Mouse (Mus musculus) brain, adult 2 months (tissue): ENCODE results near the gene Slc17a2.

Experiments
- DNase-seq: peaks from one replicate; pipeline ENCODE4 v3.0.0; 2011; ENCODE audit warnings: low read depth, low spot score

The Slc17a2 gene

DNA sequence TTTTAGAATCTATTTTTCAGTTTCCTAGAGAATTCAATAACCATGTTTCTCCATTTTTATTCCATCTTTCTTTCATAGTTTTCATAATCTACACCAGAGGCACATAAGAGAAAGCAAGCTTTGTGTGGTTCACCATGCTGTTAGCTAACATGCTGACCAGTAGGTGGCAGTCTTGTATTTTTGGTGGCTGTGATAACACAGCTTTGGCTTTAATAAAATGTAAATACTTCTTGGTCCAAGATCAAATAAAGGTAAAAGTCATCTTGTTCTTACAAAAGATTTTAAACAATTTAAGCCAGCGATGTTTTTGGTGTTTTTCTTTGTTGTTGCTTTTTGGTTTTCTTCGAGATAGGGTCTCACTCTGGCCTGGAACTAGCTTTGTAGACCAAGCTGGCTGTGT lies 14.3 kb upstream of the Slc17a2 start:
- DNase-seq = peak; percentile 75

DNA sequence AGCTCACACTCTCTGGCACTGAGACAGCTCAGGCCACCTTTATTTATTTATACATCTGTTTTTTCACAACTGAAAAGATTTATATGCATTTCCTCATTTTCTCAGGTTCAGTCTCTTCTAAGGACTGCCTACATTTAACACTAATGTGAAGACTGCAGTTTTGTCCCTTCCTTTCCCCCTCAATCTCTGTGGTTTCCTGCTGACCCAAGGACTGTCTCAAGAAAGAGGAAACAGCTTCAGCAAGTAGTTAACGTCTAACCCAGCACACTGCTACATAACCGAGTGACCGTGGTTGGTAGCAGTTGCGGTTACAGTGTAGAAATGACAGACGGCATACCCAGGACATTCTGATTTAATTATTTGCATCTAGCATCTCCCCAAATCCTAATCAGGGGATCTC lies 7.4 kb upstream of the Slc17a2 start:
- no peak for DNase-seq

- DNase-seq = no peak
Observed at GRCm38 (mm10) chr13:23804532-23804931, 2.3 kb upstream of the Slc17a2 start.

DNA sequence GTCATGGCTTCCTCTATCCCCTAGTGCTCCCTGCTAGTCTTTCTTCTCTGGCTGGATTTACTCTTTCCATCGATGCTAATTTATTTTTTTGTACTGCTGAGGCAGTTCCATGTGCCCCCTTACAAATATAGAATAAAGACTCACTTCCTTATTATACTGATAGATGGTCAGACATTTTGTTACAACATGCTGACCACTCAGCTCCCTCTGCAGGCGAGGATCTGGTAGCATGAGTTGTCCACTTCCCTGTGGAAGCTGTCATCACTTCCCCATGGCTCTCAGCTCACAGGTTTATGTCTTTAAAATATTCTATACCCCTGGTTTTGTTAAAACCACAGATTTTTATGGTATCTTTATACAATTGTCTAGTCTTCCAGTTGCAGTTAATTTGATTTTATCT lies 9.4 kb downstream of the Slc17a2 start:
- no peak for DNase-seq

DNA sequence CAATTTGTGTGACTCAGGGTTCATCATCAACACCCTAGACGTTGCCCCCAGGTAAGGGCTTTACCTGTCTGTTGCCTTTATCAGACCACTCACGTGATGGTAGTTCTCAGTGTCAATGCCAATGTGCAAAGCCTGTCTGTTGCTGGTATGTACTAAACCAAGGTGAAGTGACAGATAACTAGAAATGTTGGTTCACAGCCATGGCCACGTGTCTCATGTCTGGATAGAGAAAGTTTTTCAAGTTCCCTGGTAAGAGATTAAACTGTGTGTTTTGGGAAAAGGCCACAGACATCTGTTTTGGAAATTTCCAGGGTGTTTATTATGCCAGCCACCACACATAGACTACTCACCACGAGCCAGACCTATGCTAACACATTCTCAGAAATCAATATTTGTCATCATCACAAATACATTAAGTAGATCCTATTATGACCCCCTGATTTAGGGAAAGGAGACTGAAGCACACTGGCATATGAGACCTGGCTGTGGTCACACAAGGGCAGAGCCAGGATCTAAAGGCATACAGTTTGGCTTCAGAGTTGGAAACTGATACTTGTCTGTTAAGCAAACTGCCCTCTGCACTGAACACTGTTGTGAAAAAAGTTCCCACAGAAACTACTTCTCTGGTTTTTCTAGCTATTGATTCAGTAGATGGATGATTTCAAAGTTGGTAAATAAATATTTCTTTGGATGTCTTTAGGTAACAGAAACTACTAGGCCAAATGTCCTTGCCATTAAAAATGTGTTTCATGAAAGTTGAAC lies 13.6 kb downstream of the Slc17a2 start:
- DNase-seq = no peak

- DNase-seq = no peak
Observed at GRCm38 (mm10) chr13:23822213-23822612, 15.4 kb downstream of the Slc17a2 start.

DNA sequence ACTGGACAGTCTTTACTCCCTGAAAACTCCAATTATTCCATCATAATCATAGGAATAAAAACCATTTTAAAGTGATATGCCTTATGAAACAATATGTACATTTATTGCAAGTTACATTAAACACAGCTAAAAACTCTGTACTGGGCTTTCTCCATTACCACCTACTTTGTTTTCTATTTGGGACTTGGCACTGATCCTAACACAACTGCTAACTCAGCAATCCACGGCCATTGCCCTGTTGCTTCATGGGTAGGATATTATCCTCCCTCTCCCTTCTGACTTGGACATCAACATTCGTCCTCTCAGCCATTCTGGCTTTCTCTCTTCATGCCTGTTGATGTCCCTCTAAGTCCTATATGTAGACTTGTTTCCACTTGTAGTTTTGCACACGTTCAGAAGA lies 19.8 kb downstream of the Slc17a2 start:
- DNase-seq = no peak

DNA sequence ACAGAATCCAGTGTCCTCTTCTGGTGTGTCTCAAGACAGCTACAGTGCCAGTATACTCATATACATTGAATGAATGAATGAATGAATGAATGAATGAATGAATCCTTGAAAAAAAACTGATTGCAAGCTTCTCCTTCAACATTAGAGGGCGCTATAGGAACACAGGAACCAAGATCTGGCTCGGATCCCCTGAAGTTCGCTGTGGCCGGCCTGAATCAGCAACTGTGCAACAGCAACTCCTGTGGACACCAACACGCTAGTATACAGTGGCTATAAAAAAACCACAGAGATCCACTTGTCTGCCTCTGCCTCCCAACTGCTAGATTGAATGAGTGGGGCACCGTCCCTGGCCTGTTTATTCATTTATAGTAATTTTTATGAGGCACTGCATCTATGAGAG lies 26.3 kb downstream of the Slc17a2 start:
- peak; percentile 69 for DNase-seq

DNA sequence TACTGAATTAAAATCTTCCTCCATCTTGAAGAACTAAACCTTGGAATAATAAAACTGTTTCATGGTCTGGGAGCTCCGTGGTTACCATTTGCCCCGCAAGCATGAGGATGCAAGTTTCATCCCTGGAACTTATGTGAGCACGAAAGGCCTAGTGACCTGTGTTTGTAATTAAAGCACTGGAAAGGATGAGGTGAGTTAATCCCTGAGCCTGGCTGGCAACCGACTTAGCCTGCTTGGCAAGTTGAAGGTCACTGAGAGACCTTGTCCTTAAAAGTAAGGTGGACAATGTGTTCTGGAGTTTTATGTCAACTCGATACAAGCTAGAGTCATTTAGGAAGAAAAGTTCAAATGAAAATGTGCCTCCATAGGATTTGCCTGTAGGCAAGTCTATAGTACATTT lies 28.0 kb downstream of the Slc17a2 start:
- DNase-seq = no peak

GRCm38 (mm10) chr13:23836630-23837029 lies 29.8 kb downstream of the Slc17a2 start:
- no peak for DNase-seq

DNA sequence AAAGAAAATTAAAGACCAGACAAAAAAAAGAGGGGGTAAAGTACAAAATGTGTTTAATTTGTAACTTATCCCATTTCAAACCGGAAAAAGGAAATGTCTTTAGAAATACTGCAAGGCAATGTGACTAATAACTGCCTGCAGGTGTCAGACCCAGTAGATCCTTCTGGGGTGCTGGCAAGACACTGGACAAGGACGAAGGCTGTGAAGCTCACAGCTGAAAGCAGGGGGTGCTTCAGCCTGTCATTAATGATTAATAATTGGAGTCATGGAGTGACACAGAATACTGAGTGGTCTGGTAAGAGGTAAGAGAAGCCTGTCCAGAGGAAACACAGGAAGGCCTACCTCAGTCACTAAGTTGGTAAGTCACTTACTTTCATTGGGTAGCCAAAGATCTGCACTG lies 32.5 kb downstream of the Slc17a2 start, which contains the start of gene Slc17a3:
Gene Slc17a3 (plus strand): TSS at position 127 of the 400 bp plus-strand sequence.
- no peak for DNase-seq

DNA sequence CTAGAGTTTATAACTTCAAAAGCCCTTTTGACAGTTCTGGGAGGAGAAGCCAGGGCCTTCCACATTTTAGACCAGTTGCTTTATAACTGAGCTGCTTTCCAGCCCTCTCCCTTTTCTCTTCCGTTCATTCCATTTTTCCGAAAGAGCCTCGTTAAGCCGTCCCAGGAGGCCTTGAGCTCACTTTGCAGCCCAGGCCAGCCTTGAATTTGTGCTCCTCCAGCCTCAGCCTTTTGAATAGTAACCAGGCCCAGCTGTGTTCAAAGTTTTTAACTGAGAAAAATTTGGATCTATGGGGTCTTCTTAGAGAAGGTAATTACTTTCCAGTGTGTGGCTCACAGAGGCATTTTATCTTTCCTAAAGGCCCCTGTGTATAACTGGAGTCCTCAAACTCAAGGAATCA lies 39.1 kb downstream of the Slc17a2 start:
- DNase-seq = no peak

DNA sequence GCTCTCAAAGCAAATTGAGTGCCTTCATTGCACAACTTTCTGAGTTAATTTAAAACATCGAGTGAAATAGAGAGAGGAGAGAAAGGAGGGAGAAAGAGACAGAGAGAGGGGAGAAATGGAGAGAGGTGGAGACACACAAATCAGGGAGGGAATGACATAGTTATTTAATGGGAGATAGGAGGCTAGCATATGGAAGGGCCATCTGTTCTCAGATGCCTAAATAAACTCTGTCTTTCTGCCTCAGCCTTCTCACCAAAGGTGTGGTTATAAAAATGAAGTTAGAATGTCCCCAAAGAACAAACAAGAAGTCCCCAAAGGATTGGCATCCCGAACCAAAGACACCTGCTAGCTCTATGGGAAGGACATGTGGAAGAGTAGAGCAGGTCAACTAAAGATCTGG lies 42.5 kb downstream of the Slc17a2 start:
- DNase-seq = peak; percentile 69

DNA sequence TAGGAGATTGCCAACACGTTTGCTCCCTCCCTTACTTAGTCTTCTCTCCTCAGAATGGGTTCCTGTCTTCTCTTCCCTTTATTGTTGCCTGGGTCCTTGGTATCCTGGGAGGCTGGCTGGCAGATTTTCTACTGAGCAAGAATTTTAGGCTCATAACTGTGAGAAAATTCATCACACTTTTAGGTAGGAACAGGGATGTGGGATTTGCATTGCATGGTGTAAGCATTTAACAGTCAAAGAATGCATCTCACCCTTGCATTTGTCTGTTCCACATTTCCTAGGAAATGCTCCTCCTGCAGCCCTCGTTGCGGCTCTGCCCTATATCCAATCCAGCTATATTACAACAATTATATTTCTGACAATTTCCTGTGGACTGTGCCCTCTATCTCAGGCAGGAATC lies 49.6 kb downstream of the Slc17a2 start:
- DNase-seq = peak; percentile 42

- no peak for DNase-seq
Observed at GRCm38 (mm10) chr13:23861815-23862214, 55.0 kb downstream of the Slc17a2 start.

GRCm38 (mm10) chr13:23864711-23865110 lies 57.9 kb downstream of the Slc17a2 start:
- DNase-seq = no peak

DNA sequence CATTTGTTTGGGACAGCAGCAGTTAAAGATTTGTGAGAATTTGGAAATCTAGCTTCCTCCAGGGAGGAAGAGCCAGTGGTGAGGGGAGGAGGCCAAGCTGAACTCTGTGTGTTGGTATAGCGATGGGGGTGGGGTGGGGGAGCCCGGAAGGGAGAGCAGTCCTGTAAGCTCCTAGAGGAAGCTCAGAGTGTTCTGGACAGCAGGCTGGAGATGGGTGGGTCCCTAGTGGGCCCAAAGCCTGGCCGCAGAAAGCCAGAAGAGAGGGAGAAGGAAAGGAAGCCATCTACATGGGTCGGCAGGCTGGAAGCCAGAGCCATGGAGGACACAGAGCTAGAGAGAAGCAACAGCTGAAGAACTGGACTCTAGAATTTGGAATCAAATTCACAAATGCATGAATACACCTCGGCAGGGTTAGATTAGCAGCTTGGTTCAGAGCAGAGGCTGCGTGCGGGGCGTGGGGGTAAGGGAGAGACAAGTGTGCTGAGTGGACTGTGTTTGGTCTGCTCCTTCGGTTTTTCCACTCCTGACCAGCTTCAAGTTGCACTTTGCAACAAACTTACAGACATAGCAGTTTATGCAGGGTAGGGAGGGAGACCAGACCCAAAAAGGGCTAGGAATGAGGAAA lies 59.4 kb downstream of the Slc17a2 start:
- DNase-seq = no peak

DNA sequence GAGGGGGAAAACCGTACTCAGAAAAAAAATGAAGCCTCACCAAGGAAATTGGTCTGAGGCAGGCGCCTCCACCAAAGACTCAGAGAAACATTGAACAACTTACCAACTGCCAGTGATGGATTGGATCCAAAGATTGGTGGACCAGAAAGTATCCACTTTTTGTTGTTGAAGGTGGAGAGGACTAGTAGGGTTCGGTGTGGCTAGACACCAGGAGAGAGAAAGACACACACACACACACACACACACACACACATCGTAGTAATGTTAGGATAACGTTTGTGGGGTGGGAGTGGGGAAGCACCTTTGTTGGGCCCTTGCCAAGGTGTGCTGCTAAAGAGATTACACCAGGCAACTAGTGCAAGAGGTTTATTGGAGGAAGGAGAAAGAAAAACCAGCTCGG lies 60.2 kb downstream of the Slc17a2 start:
- DNase-seq = no peak

GRCm38 (mm10) chr13:23867405-23867804 lies 60.6 kb downstream of the Slc17a2 start, which contains the start of gene Slc17a1:
Slc17a1 (plus strand) TSS chr13:23867750.
- no peak for DNase-seq

- no peak for DNase-seq
Observed at GRCm38 (mm10) chr13:23868790-23869533, 62.2 kb downstream of the Slc17a2 start.

GRCm38 (mm10) chr13:23869996-23870395 lies 63.2 kb downstream of the Slc17a2 start:
- DNase-seq = no peak

DNA sequence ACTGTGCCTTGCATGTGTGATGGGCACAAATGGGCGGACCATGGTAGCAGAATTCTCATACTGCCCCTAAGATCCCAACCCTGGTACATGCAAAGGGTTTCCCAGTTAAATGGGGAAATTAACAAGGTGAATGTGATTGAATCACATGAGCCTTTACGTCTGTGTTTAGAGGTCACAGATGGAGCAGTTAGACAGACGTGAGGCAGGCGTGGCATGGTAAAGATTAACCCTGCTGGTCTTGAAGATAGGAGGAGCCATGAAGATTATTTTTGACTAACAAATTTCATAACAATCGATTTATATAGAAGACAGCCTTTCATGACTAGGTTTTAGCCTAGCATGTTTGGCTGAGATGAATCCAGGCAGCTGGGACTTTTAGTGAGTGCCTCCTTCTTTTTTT lies 66.3 kb downstream of the Slc17a2 start:
- no peak for DNase-seq
